Mouse (Mus musculus): ENCODE data around the gene Tecpr2.

Gene Tecpr2

DNA sequence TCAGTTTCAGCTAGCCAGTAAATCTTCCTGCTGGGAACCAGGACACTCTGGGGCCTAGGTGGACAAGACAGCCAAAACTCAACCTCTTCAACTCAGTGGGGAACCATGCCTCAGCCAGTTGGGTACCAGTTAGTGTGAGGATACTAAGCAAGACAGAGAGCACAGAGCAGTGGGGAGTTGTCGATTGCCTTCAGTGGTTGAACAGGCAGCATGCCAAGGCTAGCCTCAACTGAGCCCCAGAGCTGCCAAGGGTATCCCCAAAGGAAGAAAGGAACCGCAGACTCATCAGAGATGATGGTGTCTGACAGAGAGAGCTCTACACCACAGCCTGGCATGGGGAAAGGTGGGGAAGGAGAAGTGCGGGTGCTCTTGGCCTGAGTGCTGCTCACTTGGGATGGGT is 51.8 kb downstream of the Tecpr2 start:
- no peak for DNase-seq (ENCODE audit: low read depth in 2 of 2, low spot score in 2 of 2)

DNA sequence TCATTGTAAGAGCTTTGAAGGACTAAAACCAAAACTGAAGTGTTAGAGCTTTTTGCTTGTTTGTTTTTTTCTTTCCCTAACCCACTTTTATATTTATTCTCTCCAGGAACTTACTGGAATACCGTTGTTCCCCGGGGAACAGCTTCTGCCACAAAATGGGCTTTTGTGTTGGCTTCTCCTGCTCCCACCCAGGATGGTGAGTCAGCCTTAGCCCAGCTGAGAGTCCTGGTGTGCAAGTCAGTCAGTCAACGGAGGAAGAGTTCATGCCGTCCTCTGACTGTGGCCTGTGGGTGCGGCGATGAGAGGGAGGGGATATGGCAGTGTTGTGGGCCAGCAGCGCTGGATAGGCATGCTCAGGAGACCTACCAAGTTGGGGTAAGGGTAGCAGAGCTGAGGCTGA is 57.2 kb downstream of the Tecpr2 start:
- no peak for DNase-seq (ENCODE audit: low read depth in 2 of 2, low spot score in 2 of 2)

DNA sequence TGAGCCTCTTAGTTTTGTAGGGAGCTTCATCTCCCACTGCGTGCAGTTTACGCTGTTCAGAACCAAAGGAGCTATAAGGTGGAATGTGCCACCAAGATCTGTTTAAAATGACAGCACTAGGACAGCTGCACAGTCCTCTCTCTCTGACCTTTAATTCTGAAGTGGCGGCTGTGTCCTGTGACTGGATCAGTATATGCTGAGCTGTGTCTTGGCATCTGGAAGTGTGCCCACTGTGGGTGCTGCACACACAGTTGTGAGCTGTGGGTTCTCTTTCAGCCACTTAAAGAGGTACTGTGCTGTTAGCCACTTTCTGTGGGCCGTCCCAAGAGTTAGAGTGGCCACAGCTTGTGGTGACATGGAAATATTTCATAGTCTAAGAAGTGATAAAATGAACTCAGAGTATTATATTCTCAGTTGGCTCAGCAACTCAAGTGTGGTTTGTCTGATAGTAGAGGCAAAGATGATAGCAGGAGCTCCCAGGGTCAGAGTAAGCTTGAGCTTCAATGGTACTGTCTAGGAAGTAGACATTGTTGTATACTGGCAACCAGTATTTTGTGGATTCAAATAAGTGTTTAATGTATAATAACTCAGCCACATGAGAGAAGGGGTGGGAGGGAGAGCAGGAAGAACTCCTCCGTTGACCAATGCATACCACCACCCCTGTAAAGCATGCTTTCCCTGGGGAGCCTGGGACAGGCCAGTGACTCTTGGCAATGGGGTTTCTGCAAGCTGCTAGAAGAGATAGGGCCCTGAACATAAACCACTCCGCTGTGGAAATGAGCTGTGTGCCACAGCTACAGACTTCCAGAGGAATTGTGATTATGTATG is 59.2 kb downstream of the Tecpr2 start:
- DNase-seq (ENCODE audit: low read depth in 2 of 2, low spot score in 2 of 2), result no peak

DNA sequence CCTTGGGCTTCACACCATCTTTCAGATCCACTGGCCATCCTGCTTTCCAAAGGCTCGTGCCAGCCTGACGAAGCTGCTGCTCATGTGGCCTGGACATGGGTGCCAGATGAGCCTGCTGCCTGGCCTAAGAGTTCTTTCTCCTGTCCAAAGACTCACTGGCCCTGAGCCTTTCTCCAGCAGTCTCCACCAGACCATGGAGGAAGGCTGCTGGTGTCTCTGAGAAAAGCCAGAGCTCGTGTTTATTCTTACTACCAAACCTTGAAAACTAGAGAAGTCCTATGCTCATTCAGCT is 59.8 kb downstream of the Tecpr2 start:
- DNase-seq (ENCODE audit: low read depth in 2 of 2, low spot score in 2 of 2), result no peak

DNA sequence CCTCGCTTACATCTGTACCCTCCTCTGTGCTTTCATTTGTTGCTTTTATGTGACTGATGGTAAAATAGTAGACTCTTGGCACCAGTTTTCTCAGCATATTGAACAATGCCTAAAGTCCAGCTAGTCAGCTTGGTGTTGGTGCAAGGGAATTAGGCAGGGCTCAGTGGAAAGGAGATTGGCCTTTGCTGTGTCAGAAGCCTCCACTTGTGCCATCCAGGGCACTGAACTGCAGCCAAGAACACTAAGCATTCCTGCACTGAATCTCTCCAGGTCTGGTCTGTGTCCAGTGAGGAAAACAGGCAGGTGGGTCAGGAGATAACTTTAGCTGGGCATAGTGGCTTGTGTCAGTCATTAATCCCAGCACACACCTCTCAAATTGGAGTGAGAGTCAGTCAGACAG is 60.3 kb downstream of the Tecpr2 start:
- no peak for DNase-seq (ENCODE audit: low read depth in 2 of 2, low spot score in 2 of 2)

DNA sequence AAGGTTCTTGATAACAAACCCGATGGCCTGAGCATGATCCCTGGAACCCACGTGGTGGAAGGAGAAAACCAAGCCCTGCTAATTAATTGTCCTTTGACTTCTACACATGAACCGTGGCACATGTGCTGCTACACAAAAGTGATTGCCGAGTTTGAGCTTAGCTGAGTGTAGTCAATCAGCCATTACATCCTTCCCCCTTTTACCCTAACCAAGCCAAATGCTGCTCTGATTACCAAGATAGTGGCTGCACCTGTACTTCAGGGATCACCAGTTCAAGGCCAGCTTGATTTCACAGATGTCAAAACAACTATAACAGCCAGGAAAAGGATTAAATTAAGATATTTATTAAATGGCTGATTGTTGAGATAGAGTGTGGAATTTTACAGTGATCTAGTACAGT is 61.1 kb downstream of the Tecpr2 start:
- no peak for DNase-seq (ENCODE audit: low read depth in 2 of 2, low spot score in 2 of 2)

DNA sequence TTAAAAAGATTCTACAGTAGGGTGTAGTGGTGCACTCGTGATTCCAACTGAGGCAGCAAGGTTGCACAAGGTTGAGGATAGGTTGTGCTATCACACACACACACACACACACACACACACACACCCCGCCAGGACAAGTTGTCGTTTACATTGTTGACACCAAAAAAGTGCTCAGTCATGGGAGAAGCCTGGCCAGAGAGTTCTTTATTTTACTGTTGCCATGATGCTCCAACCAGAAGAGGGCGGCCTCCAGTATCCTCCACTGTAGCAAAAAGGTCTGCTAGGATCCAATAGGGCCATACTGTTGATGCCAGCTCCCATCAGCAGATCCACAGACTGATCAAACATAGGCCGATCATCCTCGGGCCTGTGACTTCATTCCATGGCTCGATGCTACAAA is 62.2 kb downstream of the Tecpr2 start:
- no peak for DNase-seq (ENCODE audit: low read depth in 2 of 2, low spot score in 2 of 2)

DNA sequence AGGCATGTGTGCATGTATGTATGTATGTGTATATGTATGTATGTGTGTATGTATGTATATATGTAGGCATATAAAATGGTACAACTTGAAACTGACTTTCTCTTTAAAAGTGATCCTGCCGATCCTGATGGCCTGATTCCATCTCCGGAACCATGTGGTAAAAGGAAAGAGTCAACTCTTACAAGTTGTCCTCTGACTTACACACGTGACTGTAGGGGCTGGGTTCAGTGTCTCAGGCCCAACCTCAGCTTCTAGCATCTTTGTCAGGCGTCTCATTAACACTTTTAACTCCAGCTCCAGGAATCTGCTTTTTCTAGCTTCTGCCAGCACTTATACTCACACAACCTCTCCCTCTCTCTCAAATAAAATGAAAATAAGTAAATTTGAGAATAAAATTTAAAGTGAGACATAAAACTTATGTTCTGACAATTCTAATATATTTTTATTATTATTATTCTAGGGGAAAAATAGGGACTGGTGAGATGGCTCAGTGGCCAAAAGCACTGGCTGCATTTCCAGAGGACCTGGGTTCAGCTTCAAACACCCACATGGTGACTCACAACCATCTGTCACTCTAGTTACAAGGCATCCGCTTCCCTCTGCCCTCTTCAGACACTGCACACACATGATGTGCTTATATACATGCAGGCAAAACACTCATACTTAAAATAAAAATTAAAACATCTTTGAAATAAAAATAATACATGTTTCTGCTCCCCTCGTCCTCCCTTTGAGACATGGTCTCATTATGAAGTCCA is 63.7 kb downstream of the Tecpr2 start:
- no peak for DNase-seq (ENCODE audit: low read depth in 2 of 2, low spot score in 2 of 2)

DNA sequence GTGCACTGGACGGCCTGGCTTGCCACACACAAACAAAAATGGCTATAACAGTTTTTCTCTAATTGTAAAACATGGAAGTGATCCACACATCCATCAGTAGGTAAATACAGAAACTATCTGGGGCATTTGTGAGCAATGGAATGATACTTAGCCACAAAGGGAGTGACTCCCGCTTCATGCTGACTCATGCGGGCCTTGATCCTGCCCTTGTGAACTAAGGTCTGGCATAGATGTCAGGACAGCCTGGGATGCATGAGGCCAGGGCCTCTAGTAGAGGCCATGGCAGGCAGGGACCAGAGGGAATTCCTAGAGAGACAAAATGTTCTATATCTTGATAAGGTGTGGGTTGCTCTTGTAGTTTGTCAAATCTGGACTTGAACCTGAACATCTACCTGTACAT is 64.4 kb downstream of the Tecpr2 start:
- no peak for DNase-seq (ENCODE audit: low read depth in 2 of 2, low spot score in 2 of 2)

DNA sequence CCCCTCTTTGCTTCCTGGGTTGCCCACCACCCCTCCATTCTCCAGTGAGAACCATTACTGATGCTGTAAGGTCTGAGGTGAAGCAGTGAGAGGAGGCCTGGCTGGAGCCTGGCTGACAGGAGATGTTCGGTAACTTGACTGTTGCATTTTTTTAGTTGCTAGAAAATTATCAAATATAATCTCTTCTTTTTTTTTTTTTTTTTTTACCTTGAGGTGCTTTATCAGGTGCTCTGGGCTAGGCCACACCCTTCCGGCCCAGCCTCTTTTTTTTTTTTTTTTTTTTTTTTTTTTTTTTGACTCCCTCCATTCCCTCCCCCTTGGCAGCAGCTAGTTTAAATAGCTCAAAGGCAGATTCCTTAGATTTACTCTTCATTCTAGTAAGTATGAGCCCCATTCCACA is 64.8 kb downstream of the Tecpr2 start:
- DNase-seq (ENCODE audit: low read depth in 2 of 2, low spot score in 2 of 2), result no peak

DNA sequence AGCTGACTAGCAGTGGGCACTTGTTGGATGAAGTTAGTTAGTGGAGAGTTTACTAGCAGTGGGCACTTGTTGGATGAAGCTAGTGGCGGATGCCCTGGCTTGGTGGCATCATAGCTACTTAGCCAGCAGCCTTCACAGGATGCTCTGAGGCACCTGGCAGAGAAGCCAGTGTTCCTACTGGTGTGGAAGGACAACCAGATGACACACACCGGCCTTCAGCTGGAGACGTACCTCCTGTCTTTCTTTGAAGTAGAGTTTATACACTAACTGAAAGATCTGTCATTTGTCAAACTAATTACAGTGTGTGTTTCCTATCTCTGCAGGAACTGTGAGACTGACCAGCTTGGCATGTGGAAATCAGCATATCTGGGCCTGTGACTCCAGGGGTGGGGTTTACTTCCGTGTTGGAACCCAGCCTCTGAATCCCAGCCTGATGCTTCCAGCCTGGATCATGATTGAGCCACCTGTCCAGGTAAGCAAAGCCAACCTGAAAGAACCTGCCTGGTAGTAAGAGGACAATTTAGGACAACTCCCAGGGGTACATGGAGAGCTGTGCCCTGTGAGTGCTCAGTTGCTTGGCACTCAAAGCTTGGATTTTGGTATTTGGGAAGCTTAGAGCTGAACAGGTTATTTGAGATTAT is 65.4 kb downstream of the Tecpr2 start:
- no peak for DNase-seq (ENCODE audit: low read depth in 2 of 2, low spot score in 2 of 2)

DNA sequence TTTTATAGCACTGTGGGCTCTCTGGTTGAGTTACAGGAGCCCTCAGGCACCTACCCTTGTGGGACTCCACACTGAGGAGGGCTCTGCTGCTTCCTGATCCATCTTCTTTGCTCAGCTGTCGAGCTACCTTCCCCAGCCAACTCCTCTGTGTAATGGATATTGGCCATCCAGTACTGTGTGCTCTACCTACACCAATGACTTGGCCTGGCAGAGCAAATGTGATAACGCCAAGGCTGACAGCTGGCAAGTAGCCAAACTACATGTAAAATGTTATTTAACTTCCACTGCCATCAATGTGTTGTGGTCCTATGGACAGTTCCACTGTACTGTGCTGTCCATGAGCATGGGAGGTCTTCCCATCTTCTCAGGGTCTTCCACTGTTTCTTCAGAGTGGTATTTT is 72.9 kb downstream of the Tecpr2 start:
- DNase-seq (ENCODE audit: low read depth in 2 of 2, low spot score in 2 of 2), result no peak

DNA sequence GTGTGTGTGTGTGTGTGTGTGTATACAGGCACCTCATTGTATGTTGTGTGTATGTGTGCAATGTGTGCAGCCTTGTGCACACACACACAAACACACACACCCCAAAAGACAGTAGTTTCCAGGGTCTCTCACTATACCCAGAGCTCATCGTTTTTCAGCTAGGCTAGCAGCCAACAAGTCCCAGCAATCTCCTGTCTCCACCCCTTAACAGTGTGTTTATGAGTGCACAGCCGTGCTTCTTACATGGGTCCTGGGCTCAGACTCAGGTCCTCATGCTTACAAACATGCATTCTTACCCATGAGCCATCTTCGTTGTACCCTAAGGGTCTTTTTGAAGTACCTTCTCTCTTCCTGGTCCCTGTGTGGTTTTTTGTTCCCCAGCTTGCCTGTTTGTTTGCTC is 76.4 kb downstream of the Tecpr2 start:
- no peak for DNase-seq (ENCODE audit: low read depth in 2 of 2, low spot score in 2 of 2)

DNA sequence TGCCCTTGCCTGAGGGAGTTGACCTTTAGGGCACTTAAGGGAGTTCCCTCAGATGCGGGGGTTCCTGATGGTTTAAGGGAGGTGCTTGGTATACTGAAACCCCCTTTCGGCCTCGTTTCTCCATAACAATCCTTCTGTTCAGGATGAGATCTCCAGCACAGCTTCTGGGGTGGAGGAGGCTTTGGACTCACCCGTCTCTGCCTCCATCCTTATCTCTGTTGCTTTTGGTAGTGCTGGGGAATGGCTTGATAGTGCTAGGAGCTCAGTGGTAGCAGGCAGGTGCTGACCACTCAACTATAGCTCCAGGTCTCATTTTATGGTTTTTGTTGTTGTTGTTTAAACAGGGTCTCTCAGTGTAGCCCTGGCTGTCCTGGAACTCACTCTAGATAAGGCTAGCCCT is 77.0 kb downstream of the Tecpr2 start:
- DNase-seq (ENCODE audit: low read depth in 2 of 2, low spot score in 2 of 2), result no peak

DNA sequence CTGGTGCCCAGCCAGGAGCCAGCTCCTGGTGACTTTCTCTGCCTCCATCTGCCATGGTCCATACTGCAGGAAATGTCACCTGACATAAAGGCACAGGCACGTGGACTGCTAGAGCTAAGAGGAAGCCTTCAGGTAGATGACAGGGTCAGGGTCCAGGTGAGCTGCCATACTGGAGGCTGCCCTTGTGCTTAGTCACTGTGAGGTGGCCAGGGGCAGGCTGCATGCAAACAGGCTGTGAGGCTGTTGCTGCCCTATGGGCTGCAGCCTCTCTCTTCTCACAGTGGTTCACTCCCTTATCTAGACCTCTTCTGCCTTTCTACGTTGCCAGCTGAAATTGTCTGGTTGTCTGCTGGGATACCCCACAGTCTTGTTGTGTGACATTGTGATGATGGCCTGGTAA is 78.1 kb downstream of the Tecpr2 start:
- no peak for DNase-seq (ENCODE audit: low read depth in 2 of 2, low spot score in 2 of 2)

DNA sequence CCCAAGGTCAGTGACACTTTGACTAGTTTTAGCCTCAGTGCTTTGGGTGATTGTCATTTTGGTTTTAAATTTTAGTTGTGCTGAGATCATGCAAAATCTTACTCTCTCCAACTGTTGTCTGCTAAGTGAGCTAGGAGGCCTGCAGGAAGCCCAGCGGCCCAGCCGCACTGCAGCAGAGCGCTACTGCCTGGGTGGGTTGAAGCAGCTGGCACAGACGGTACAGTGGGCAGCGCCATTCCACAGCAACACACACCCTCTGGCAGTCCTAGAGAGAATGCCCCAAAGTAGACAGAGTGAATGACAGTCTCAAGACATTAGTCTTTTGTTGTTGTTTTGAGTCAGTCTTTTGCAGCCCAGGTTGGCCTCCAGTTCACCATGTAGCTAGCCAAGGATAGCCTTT is 81.3 kb downstream of the Tecpr2 start:
- no peak for DNase-seq (ENCODE audit: low read depth in 2 of 2, low spot score in 2 of 2)

DNA sequence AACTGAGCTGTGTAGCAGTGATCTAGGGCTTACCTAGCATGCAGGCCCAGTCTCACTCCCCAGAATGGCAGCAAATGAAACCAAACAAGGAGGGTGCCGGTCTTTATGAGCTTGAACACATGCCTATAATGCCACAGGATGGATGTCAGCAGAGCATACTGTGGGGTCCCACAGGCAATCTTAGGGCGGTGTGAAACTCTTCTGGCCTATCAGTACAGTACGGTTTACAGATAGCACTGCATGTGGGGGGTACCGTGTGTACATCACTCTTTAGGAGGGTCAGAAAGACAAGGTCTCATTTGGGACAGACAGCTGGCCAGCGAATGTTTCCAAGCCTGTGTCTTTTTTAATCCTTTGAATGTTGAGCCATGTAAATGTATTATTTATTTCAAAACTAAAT is 82.9 kb downstream of the Tecpr2 start:
- DNase-seq (ENCODE audit: low read depth in 2 of 2, low spot score in 2 of 2), result no peak

DNA sequence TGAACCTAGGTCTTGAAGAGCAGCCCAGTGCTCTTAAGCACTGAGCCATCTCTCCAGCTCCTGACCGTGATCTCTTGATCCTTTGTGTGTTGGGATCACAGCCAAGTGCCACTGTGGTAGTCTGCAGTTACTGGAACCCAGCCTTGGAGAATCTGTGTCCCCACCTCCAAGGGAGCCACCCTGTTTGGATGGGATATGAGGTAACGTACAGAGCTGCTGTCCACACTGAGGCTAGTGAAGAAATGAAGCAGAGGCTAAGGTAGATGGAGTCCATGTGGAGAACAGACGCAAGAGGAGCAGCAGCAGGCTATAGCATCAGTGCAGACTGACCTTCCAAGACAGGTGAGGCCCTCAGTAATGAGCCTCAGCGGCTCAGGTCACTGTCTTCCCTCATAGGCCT is 84.8 kb downstream of the Tecpr2 start:
- no peak for DNase-seq (ENCODE audit: low read depth in 2 of 2, low spot score in 2 of 2)

DNA sequence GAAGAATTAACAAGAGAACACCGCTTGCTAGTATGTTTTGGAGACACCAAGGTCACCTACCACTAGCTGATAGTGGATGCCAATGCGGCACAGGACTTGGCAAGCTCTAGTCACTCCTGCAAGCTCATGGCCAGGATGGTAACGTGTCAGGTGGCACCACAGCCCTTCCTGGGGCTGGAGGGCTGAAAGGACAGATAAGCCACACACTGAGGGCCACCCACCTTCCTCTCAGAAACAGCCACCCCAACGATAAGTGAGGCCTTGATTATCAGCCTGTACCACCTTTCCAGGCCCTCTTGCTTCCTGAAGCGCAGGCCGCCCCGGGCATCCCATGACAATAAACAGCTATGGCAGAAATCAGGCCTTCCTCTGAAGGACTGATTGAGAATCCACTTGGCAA is 85.2 kb downstream of the Tecpr2 start:
- no peak for DNase-seq (ENCODE audit: low read depth in 2 of 2, low spot score in 2 of 2)

DNA sequence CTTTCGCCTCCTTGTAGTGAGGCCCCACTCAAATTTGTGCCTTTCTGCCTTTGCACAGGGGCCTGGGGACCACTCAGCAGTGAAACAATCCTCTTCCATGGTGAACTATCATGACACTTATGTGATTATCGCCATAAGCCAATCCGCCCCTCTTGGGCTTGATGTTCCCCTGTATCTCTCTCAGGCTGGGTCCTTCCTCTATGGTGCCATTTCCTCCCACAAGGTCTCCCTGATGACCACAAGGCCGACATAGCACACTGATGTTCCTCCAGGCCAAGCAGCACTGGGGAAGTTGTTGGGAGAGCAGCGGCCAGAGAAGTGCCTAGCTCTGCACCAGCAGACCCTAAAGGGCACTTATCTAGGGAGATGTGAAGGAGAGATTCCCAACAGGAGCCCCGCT is 85.7 kb downstream of the Tecpr2 start:
- no peak for DNase-seq (ENCODE audit: low read depth in 2 of 2, low spot score in 2 of 2)

DNA sequence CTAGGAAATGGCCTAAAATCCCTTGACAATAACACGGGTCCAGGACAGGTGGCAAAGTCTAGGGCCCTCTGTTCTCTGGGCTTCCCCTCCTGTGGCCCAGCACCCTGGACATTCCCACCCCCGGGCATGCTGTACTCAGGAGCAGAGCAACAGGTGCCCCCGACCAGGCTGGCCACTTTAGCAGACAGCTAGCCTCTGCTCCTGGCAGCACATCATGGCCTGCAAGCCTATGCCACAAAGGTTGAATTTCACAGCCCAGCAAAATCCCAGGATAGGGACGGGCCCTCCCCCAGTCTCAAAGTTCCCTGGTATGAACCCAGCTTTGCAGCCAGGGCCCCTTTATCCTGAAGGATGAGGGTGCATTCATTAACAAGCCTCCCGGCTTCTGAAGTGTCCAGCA is 86.3 kb downstream of the Tecpr2 start:
- DNase-seq (ENCODE audit: low read depth in 2 of 2, low spot score in 2 of 2), result no peak

DNA sequence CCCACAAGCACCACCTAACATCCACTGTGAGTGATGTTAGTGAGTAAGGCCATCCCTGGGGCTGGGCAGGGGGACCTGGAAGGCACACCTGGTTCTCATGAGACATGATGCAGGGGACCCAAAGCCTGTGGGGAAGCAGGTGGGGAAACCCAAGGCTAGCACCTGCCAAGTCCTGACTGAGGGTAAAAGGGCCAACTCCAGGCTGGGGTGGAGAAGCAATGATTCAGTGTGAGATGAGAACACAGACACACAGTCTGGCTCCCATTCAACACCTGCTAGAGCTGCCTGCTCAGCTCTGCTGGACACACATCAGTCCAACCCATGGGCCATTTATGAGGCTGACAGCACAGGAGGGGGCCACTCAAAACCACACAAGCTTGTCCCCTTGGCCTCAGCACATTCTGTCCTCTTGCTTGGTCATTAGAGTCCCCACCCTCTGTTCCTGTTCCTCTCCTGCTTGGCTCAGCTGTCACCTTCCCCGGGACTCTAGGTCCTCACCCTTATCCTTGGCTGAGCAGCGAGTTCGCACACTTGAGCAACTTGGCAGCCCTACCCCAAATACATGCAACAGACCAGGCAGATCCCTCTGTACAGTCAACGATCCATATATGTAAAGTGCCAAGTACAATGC is 86.9 kb downstream of the Tecpr2 start:
- no peak for DNase-seq (ENCODE audit: low read depth in 2 of 2, low spot score in 2 of 2)

Data from CD8-positive naive resting alpha-beta T cell, adult 2 months (primary cell).